Mouse (Mus musculus) megakaryocyte, embryonic 14.5 days (primary cell): ENCODE measurements around the gene Pigf. TPM values are rescaled to one million over a fixed set of nuclear protein-coding genes. Genes with fewer than 3 reads are reported as not detected.

ENCODE experiments used
- H3K27me3 ChIP-seq: replicated peaks from 2 replicates; pipeline ENCODE3; 2012; ENCODE audit warnings: inconsistent platforms
- H3K36me3 ChIP-seq: replicated peaks from 2 replicates; pipeline ENCODE3; 2012; ENCODE audit warnings: low read length, inconsistent platforms, mixed read lengths
- H3K4me1 ChIP-seq: 2 replicates; pipeline ENCODE4 v1.6.1; 2012; ENCODE audit warnings: inconsistent platforms
- H3K4me3 ChIP-seq: replicated peaks from 2 replicates; pipeline ENCODE3; 2012; ENCODE audit warnings: moderate library complexity, mild to moderate bottlenecking, inconsistent platforms
- H3K9me3 ChIP-seq: 2 replicates; pipeline ENCODE4 v1.6.1; 2012; ENCODE audit warnings: inconsistent platforms
- FLI1 ChIP-seq: IDR thresholded peaks from 2 replicates; pipeline ENCODE4 v1.6.1; 2012; ENCODE audit warnings: low read length, inconsistent platforms, mixed read lengths
- GATA1 ChIP-seq: IDR thresholded peaks from 3 replicates; pipeline ENCODE4 v1.6.1; 2012; ENCODE audit warnings: mixed read lengths, low read length, inconsistent platforms, borderline replicate concordance
- polyA plus RNA-seq: library from polyadenylated mRNA; stranded (reverse); fragments of >175 nt; gene quantifications from 2 replicates; pipeline ENCODE4 v1.2.3, GENCODE M21; 2012; ENCODE audit warnings: low replicate concordance; ENCODE audit not compliant: insufficient read depth

The Pigf gene
- polyA plus RNA-seq, 1 experiment: 4.8 TPM

DNA sequence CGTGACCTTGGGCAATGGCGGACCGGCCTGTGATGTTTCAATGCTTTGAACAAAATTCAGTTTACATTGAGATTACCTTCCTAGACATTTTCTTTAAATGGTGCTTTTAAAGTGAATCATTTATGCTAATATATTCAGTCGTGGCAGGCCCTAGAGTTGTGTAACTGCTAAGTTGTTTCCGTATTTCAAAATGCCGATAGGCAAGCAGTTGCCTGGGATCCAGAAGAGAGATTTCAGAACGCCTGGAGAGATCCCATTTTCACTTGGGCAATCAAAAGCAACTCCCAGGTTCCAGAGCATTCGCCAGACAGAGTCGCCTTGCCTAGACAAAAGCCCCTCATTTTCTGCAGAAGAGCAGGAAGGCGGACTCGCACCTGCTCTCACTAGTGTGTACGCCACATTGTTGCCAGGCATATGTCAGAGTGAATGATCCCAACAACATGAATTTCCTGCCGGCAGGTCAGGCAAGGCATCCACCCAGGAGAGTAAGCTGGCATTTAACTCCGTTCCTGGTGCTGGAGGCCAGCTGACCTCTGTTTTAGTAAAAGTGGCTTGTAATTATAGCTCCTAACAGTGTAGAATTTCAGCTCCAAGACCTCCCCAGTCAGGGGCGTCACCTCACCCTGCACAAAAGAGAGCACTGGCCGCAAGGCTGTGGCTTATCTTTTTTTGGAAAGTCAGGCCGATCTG is 38.6 kb downstream of the Pigf start:
- no peak for TF ChIP-seq FLI1
- no peak for TF ChIP-seq GATA1
- peaks cover 27% of the 10 kb centered on the region for H3K4me1 ChIP-seq
- peaks cover 22% of the 10 kb centered on the region for H3K27me3 ChIP-seq
- no peak overlapping the region for H3K4me3 ChIP-seq
- H3K36me3 ChIP-seq: no peaks in the 10 kb centered on the region
- no peaks in the 10 kb centered on the region for H3K9me3 ChIP-seq

DNA sequence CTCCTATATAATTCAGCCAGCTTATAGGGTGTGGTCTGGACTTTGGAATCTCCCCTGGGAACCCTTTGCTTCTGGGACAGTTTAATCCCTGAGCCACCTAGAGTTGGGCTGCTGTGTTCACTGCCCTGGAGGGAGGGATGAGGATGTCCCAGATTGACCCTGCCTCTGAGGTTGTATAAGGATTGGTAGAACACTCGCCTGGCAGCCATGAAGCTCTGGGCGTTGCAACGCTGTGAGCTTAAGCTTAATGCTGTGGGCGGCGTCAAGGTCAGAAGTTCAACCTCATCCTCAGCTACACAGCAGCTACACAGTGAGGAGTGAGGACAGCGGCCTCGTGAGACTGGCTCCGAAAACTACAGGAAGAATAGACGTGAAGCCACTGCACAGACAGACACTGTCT is 42.7 kb downstream of the Pigf start:
- Histone ChIP-seq H3K27me3 (peaks cover 21% of the 10 kb centered on the region), H3K36me3 (peaks cover 8% of the 10 kb centered on the region)
- TF ChIP-seq FLI1: no peak
- TF ChIP-seq GATA1: no peak

DNA sequence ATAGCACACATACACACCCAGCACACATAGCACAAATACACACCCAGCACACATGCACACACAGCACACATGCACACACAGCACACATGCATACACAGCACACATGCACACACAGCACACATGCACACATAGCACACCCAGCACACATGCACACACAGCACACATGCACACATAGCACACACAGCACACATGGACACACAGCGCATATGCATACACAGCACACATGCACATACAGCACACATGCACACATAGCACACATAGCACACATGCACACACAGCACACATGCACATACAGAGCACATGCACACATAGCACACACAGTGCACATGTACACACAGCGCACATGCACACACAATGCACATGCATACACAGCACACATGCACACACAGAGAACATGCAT is 43.5 kb downstream of the Pigf start:
- Histone ChIP-seq H3K36me3 (peaks cover 8% of the 10 kb centered on the region), H3K4me1 (peaks cover 11% of the 10 kb centered on the region; the same call in 1 of the 2 replicates), H3K9me3 (peaks cover 25% of the 10 kb centered on the region), H3K27me3 (peaks cover 21% of the 10 kb centered on the region), H3K4me3 (peak overlapping the region; percentile 64)
- no peak for TF ChIP-seq FLI1
- TF ChIP-seq GATA1: no peak

More for the DNA sequence above, 42.7 kb downstream of the Pigf start:
- no peak overlapping the region for H3K4me3 ChIP-seq
- peaks cover 25% of the 10 kb centered on the region for H3K9me3 ChIP-seq
- peaks cover 11% of the 10 kb centered on the region; the same call in 1 of the 2 replicates for H3K4me1 ChIP-seq

DNA sequence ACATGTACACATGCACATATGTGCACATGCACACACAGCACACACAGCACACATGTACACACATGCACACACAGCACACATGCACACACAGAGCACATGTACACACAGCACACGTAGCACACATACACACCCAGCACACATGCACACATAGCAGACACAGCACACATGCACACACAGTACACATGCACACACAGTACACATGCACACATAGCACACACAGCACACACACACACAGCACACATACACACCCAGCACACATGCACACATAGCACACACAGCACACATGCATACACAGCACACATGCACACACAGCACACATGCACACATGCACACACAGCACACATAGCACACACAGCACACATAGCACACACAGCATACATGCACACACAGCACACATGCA is 44.0 kb downstream of the Pigf start:
- TF ChIP-seq GATA1 (no peak), FLI1 (no peak)
- H3K9me3 ChIP-seq: peaks cover 25% of the 10 kb centered on the region
- peak overlapping the region; percentile 64 for H3K4me3 ChIP-seq
- peaks cover 21% of the 10 kb centered on the region for H3K27me3 ChIP-seq
- H3K4me1 ChIP-seq: peaks cover 11% of the 10 kb centered on the region; the same call in 1 of the 2 replicates
- H3K36me3 ChIP-seq: peaks cover 8% of the 10 kb centered on the region

DNA sequence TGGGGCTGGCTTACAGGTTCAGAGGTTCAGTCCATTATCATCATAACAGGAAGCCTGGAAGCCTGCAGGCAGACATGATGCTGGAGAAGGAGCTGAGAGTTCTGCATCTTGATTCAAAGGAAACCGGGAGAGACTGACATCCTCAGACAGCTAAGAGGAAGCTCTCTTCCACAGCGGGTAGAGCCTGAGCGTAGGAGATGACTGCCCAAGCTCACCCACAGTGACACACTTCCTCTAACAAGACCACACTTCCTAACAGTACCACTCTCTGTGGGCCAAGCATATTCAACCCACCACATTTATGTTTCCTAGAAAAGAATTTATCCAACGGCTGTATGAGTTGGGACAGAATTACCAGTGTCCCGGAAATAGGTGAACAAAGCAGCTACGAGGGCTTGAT is 46.7 kb downstream of the Pigf start:
- Histone ChIP-seq H3K4me1 (peaks cover 11% of the 10 kb centered on the region; the same call in 1 of the 2 replicates), H3K9me3 (peaks cover 25% of the 10 kb centered on the region), H3K4me3 (no peak overlapping the region), H3K36me3 (peaks cover 8% of the 10 kb centered on the region), H3K27me3 (peaks cover 15% of the 10 kb centered on the region)
- TF ChIP-seq GATA1 (no peak), FLI1 (no peak)

DNA sequence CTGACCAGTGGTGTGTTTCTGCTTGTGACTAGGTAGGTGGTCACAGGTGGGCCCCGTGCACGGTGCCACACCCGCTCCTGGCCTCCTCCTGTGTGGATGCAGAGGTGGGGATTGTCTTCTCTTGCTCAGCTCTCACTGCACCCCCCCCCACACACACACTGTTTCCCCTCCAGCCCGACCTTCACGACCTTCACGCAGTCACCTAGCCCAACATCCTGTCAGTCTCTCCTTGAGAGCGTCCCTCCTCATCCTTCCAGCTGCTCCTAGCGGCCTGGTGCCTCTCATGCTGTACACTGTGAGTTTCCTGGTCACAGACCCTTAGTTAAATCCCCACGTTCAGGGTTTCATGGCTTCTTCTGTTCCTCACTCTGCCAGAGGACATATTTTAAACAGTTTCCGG is 48.8 kb downstream of the Pigf start:
- peaks cover 25% of the 10 kb centered on the region for H3K9me3 ChIP-seq
- H3K27me3 ChIP-seq: peaks cover 13% of the 10 kb centered on the region
- peaks cover 8% of the 10 kb centered on the region for H3K36me3 ChIP-seq
- TF ChIP-seq GATA1: no peak
- no peak for TF ChIP-seq FLI1
- no peak overlapping the region for H3K4me3 ChIP-seq
- peaks cover 12% of the 10 kb centered on the region; the same call in 1 of the 2 replicates for H3K4me1 ChIP-seq

DNA sequence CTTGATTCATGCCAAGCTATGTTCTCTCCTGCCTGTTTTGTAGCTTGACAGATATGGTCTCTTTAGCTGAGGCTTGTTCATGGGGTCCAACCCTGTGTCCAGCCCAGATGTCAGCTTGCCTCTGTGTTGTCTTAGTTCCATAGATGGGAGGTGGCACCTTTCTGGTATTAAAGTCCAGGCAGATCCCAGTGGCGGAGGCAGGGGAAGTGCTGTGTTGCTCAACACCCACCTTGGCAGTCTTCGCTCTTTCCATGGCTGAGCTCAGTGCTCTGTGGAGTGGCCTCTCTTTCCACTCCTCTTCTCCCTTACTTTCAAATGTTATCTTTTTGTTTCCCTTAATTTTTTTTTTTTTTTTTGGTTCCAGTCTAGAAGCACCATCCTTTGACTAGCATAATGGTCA is 52.1 kb downstream of the Pigf start:
- Histone ChIP-seq H3K36me3 (no peaks in the 10 kb centered on the region), H3K27me3 (peaks cover 30% of the 10 kb centered on the region), H3K4me3 (no peak overlapping the region), H3K4me1 (peaks cover 21% of the 10 kb centered on the region; the same call in 1 of the 2 replicates), H3K9me3 (0 out of 2 replicates have a peak, but pooled peaks cover 4% of the 10 kb centered on the region)
- no peak for TF ChIP-seq FLI1
- TF ChIP-seq GATA1: no peak

DNA sequence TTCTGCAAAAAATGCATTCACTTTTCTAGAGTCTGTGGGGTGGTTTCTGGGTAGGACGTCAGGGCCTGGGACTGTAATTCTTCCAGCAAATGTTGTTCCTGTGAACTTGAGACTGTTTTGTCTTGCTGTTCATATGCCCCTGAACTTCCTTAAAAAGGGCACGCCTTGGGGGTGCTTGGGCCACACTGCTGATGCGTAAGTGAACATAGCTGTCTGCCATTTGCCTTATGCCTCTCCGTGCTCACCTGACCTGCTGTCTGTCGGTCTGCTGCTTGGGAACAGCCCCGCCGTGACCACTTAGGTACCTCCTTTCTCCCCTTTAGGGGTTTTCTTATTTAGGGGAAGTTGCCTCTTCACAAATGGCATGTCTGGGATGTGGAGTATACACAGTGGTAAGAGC is 53.3 kb downstream of the Pigf start:
- Histone ChIP-seq H3K4me3 (no peak overlapping the region), H3K9me3 (no peaks in the 10 kb centered on the region), H3K36me3 (no peaks in the 10 kb centered on the region), H3K4me1 (peaks cover 21% of the 10 kb centered on the region; the same call in 1 of the 2 replicates), H3K27me3 (peaks cover 36% of the 10 kb centered on the region)
- TF ChIP-seq GATA1: no peak
- TF ChIP-seq FLI1: no peak

DNA sequence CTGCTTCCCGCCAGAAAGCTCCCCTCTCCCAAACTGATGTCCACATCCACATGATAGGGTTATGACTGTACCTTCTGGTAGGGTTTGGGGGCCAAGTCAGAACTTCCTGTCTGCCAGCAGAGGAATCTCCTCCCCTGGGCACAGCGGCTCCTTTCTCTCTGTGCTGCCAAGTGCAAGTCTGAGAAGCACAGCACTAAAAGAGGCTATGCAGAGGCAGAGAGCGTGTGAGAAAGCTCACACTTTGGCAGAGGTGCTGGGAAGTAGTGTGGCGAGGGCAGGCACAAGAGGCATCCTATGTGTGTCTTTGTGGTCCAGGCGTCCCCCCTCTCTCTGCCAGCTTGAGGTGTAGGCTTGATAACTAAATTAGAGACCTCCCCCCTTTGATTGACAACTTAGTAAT is 54.2 kb downstream of the Pigf start:
- Histone ChIP-seq H3K27me3 (peaks cover 39% of the 10 kb centered on the region), H3K9me3 (no peaks in the 10 kb centered on the region), H3K36me3 (no peaks in the 10 kb centered on the region), H3K4me1 (peaks cover 21% of the 10 kb centered on the region; the same call in 1 of the 2 replicates), H3K4me3 (no peak overlapping the region)
- TF ChIP-seq FLI1: no peak
- TF ChIP-seq GATA1: no peak

DNA sequence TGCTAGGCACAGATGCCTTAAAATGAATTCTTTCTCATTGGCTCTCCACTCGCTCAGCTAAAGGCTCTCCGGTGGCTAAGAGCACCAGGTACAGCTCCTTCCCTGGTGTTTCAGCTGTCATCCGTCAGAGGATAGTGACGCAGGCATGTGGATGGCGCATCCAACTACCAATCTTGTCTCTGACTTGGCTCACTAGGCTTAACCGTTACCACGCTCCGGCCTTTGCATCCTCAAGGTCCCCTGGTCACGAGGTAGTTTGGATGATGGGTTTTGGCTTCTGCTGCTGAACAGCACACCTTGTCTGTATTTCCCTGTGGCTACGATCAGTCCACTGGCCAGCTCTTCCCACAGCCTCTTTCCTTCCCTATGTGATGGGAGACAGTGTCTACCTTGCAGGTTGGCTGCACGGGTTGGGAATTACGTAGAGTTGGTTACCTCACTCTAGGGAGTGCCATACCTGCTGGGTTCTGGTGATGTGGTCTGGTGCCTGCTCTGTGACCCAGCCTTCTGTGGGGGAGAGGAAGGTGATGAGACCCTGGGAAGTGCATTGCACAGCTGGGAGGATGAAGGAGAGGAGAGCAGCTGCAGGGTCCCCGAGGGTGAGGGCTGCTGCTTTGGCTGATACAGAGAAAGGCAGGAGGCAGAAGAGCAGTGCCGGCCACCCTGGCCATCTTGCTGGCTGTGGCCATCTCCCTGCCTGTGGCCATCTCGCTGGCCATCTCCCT is 55.0 kb downstream of the Pigf start:
- Histone ChIP-seq H3K9me3 (no peaks in the 10 kb centered on the region), H3K36me3 (no peaks in the 10 kb centered on the region), H3K4me1 (peaks cover 21% of the 10 kb centered on the region; the same call in 1 of the 2 replicates), H3K4me3 (no peak overlapping the region), H3K27me3 (peaks cover 45% of the 10 kb centered on the region)
- no peak for TF ChIP-seq FLI1
- TF ChIP-seq GATA1: no peak
